Mouse (Mus musculus): ENCODE results near the gene Cpn1. TPM values are rescaled to one million over a fixed set of nuclear protein-coding genes. Genes with fewer than 3 reads are reported as not detected.

Gene Cpn1
- total and polyA plus RNA-seq, 2 experiments from 2014 or later: 0.58 to 0.84 TPM

DNA sequence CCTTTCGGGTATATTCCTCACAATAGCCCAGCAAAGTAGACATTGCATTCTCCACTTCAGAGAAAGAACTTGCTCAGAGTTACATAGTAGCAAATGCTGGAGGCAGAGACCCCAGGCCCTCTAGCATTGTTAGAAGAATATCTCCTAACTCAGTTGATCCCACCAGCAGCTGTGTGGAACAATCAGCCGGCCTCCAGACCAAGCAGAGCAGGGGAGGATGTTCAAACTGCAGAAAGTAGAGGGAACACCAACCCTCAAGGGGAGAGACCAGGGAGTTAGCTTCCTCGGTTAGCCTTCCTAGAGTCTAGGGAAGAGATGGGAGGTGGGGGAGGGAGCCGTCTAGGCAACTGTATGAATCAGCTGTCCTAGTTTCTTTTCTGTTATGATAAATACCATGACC is 6.1 kb upstream of the Cpn1 start:
- Histone ChIP-seq H3K27ac (no peak overlapping the region), H3K9me3 (ENCODE audit: low read length) (no peaks in the 10 kb centered on the region), H3K4me2 (ENCODE audit: low read depth, low read length) (no peak overlapping the region), H3K4me1 (ENCODE audit: insufficient read depth, low read length) (no peaks in the 10 kb centered on the region), H3K36me3 (ENCODE audit: insufficient read depth, low read length) (no peaks in the 10 kb centered on the region), H3K9ac (replicated peaks; ENCODE audit: low read length) (no peak overlapping the region), H3K4me3 (ENCODE audit: low read length) (no peak overlapping the region), H3K27me3 (ENCODE audit: insufficient read depth, low read length) (no peaks in the 10 kb centered on the region)
- WGBS: 71% methylated on average over 4 of the region's 4 CpGs
- no peak for ATAC-seq
- TF ChIP-seq CTCF (IDR thresholded peaks at IDR 0.05; ENCODE audit: low read depth): no peak
- no peak for DNase-seq (ENCODE audit: low spot score)

DNA sequence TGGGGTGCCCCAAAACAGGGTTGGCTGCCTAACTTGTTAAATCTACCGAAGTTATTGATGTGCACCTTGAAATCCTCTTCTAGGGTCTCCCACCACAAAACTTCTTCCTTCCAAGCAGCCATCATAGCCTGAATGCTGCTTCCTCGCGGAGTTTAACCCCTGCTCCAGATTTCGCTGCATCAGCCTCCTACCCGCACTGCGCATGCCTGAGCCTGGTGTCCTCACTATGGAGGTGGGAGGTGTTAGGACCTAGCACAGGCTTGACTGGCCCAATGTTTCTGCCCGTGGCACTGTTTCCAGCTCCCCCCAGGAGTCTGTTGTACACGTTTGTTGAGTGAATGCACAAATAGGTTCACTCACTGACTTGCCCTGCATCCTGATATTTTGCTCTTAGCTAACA is 4.0 kb upstream of the Cpn1 start:
- H3K27me3 ChIP-seq (ENCODE audit: insufficient read depth, low read length): no peaks in the 10 kb centered on the region
- DNase-seq (ENCODE audit: low spot score) (no peak), ATAC-seq (no peak)
- 82% methylated on average over 8 of the region's 8 CpGs for WGBS
- no peaks in the 10 kb centered on the region for H3K9me3 ChIP-seq (ENCODE audit: low read length)
- H3K4me1 ChIP-seq (ENCODE audit: insufficient read depth, low read length): no peaks in the 10 kb centered on the region
- no peak overlapping the region for H3K4me3 ChIP-seq (ENCODE audit: low read length)
- H3K9ac ChIP-seq (replicated peaks; ENCODE audit: low read length): no peak overlapping the region
- H3K27ac ChIP-seq: no peak overlapping the region
- H3K36me3 ChIP-seq (ENCODE audit: insufficient read depth, low read length): no peaks in the 10 kb centered on the region
- H3K4me2 ChIP-seq (ENCODE audit: low read depth, low read length): no peak overlapping the region
- no peak for TF ChIP-seq CTCF (IDR thresholded peaks at IDR 0.05; ENCODE audit: low read depth)

DNA sequence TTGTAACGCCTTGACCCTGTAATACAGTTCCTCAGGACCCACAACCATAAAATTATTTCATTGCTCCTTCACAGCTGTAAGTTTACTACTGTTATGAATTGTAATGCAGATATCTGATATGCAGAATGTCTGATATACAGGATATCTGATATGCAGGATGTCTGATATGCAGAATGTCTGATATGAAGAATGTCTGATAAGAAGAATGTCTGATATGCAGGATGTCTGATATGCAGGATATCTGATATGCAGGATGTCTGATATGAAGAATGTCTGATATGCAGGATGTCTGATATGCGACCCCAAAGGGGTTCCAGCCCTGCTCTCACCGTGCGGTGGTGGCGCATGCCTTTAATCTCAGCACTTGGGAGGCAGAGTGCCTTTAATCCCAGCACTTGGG is 4.4 kb downstream of the Cpn1 start:
- Histone ChIP-seq H3K27me3 (ENCODE audit: insufficient read depth, low read length) (no peaks in the 10 kb centered on the region), H3K4me1 (ENCODE audit: insufficient read depth, low read length) (no peaks in the 10 kb centered on the region), H3K9me3 (ENCODE audit: low read length) (no peaks in the 10 kb centered on the region), H3K4me2 (ENCODE audit: low read depth, low read length) (no peak overlapping the region), H3K36me3 (ENCODE audit: insufficient read depth, low read length) (no peaks in the 10 kb centered on the region), H3K9ac (replicated peaks; ENCODE audit: low read length) (no peak overlapping the region), H3K27ac (no peak overlapping the region), H3K4me3 (ENCODE audit: low read length) (no peak overlapping the region)
- TF ChIP-seq CTCF (IDR thresholded peaks at IDR 0.05; ENCODE audit: low read depth): no peak
- 96% methylated on average over 5 of the region's 5 CpGs for WGBS
- no peak for DNase-seq (ENCODE audit: low spot score)
- ATAC-seq: no peak

DNA sequence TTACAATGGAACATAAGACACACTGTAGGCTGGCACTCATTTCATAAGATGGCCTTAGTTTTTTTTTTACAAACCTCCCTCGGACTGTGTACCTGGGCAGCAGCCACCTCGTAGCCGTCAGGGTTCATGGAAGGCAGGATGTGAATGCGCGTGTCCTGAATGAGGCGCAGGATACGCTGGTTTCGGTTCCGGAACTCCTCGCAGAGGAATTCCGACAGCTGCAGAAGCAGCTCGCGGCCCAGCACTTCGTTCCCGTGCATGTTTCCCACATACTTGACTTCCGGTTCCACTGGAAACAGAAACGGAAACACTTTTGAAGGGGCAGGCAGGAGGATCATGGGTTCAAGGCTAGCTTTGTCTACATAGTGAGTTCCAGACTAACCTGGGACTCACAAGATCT is 5.6 kb downstream of the Cpn1 start:
- DNase-seq (ENCODE audit: low spot score) (no peak), ATAC-seq (no peak)
- Histone ChIP-seq H3K4me1 (ENCODE audit: insufficient read depth, low read length) (no peaks in the 10 kb centered on the region), H3K4me3 (ENCODE audit: low read length) (no peak overlapping the region), H3K4me2 (ENCODE audit: low read depth, low read length) (no peak overlapping the region), H3K36me3 (ENCODE audit: insufficient read depth, low read length) (no peaks in the 10 kb centered on the region), H3K27me3 (ENCODE audit: insufficient read depth, low read length) (no peaks in the 10 kb centered on the region), H3K9ac (replicated peaks; ENCODE audit: low read length) (no peak overlapping the region), H3K9me3 (ENCODE audit: low read length) (no peaks in the 10 kb centered on the region), H3K27ac (no peak overlapping the region)
- no peak for TF ChIP-seq CTCF (IDR thresholded peaks at IDR 0.05; ENCODE audit: low read depth)
- WGBS: 94% methylated on average over 17 of the region's 17 CpGs

DNA sequence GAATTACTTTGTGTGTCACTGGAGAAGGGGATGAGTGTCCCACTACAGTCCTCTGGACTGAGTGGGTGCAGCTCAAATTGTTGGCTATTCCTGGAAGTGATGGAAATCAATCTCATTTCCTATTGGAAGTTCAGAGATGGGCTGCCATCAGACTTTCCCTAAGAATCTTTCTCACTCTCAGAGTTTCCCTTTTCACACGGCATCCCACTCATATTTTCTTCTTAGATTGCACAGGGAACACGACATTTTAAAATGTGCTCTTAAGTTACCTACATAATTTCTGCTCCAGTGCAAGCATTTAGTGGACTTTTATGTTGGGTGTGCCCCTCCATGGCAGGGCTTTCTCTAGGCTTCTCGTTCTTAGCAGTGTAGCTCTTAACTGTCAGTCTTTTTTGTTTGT is 8.6 kb downstream of the Cpn1 start:
- 93% methylated on average over 3 of the region's 3 CpGs for WGBS
- DNase-seq (ENCODE audit: low spot score): no peak
- TF ChIP-seq CTCF (IDR thresholded peaks at IDR 0.05; ENCODE audit: low read depth): no peak
- H3K9ac ChIP-seq (replicated peaks; ENCODE audit: low read length): no peak overlapping the region
- H3K27me3 ChIP-seq (ENCODE audit: insufficient read depth, low read length): no peaks in the 10 kb centered on the region
- H3K4me3 ChIP-seq (ENCODE audit: low read length): no peak overlapping the region
- H3K4me2 ChIP-seq (ENCODE audit: low read depth, low read length): no peak overlapping the region
- H3K4me1 ChIP-seq (ENCODE audit: insufficient read depth, low read length): no peaks in the 10 kb centered on the region
- no peak for ATAC-seq
- no peaks in the 10 kb centered on the region for H3K36me3 ChIP-seq (ENCODE audit: insufficient read depth, low read length)
- H3K27ac ChIP-seq: no peak overlapping the region
- H3K9me3 ChIP-seq (ENCODE audit: low read length): no peaks in the 10 kb centered on the region

DNA sequence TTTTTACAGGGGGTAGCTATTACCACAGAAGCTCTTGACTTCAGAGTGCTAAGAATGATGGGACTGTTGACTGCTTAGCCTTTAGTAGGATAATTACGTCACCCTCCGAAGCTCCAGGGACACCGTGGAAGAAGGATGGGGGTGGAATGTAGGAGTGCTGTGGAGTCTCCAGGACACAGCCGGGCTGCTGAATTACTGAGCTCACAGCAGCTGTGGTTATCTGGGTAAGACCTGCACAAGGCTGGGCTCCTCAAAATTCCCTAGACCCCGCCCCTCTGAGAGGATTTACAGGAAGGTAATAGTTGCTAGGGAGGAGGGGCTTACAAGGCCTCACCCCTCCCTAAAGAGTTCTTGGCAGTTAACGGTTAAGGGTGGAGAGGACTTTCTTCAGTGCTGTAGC is 9.7 kb downstream of the Cpn1 start:
- Histone ChIP-seq H3K4me1 (ENCODE audit: insufficient read depth, low read length) (no peaks in the 10 kb centered on the region), H3K27ac (no peak overlapping the region), H3K9ac (replicated peaks; ENCODE audit: low read length) (no peak overlapping the region), H3K27me3 (ENCODE audit: insufficient read depth, low read length) (no peaks in the 10 kb centered on the region), H3K36me3 (ENCODE audit: insufficient read depth, low read length) (no peaks in the 10 kb centered on the region), H3K9me3 (ENCODE audit: low read length) (no peaks in the 10 kb centered on the region), H3K4me3 (ENCODE audit: low read length) (no peak overlapping the region), H3K4me2 (ENCODE audit: low read depth, low read length) (no peak overlapping the region)
- TF ChIP-seq CTCF (IDR thresholded peaks at IDR 0.05; ENCODE audit: low read depth): no peak
- 86% methylated on average over 6 of the region's 6 CpGs for WGBS
- no peak for ATAC-seq
- DNase-seq (ENCODE audit: low spot score): no peak

DNA sequence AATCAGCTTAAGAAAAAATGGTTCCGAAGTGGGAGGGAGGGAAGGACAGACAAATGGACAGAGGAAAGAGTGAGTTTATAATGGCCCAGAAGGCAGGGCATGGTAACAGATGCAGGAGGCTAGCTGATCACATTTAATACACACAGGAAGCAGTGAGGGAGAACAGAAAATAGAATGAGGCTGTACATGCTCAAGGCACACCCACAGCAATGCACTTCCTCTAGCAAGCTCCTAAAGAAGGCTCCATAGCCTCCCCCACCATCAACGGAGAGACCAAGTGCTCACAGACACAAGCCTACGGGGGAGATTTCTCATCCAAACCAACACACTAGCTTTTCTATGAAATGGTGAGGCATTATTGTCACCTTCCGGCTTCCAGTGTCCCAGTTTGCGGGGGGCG is 12.1 kb downstream of the Cpn1 start:
- no peak overlapping the region for H3K27ac ChIP-seq
- ATAC-seq (no peak), DNase-seq (ENCODE audit: low spot score) (no peak)
- H3K4me1 ChIP-seq (ENCODE audit: insufficient read depth, low read length): no peaks in the 10 kb centered on the region
- no peak overlapping the region for H3K4me2 ChIP-seq (ENCODE audit: low read depth, low read length)
- no peak for TF ChIP-seq CTCF (IDR thresholded peaks at IDR 0.05; ENCODE audit: low read depth)
- 92% methylated on average over 6 of the region's 6 CpGs for WGBS
- H3K9ac ChIP-seq (replicated peaks; ENCODE audit: low read length): no peak overlapping the region
- H3K9me3 ChIP-seq (ENCODE audit: low read length): no peaks in the 10 kb centered on the region
- H3K36me3 ChIP-seq (ENCODE audit: insufficient read depth, low read length): no peaks in the 10 kb centered on the region
- H3K4me3 ChIP-seq (ENCODE audit: low read length): no peak overlapping the region
- H3K27me3 ChIP-seq (ENCODE audit: insufficient read depth, low read length): no peaks in the 10 kb centered on the region

All from hindbrain, postnatal 0 days (tissue).